Mouse (Mus musculus) megakaryocyte-erythroid progenitor cell, adult 5-6 weeks (primary cell): Measurements from ENCODE around the gene Dmrt2. TPM values are rescaled to one million over a fixed set of nuclear protein-coding genes. Genes with fewer than 3 reads are reported as not detected.

Experiments
- ATAC-seq: replicated peaks from 2 replicates; pipeline ENCODE4 v1.8.0; 2016; ENCODE audit warnings: mild to moderate bottlenecking, inconsistent platforms; ENCODE audit not compliant: severe bottlenecking, poor library complexity, low FRiP score, low TSS enrichment
- total RNA-seq, 2 experiments: library from RNA; stranded (forward) in 1 of 2; stranded (reverse) in 1 of 2; fragments of 200-1000, 215-1000 nt in 1 of 2; fragments of >200 nt in 1 of 2; fragmentation: Nextera tagmentation in 1 of 2; gene quantifications; 2 replicates each; pipeline ENCODE4 v1.2.3; 2014 to 2017

Dmrt2 gene
- not detected in 2 replicates for total RNA-seq (2014; fragmentation: Nextera tagmentation)
- not detected in 2 replicates for total RNA-seq (2017)

GRCm38 (mm10) chr19:25672101-25672950, at the start of gene Dmrt2:
Gene Dmrt2 (plus strand): TSS chr19:25672411.
- ATAC-seq: peak; percentile 86

- peak; percentile 80 for ATAC-seq
Observed at GRCm38 (mm10) chr19:25628490-25628889, 43.7 kb upstream of the Dmrt2 start.

- no peak for ATAC-seq
Observed at GRCm38 (mm10) chr19:25635119-25635518, 37.1 kb upstream of the Dmrt2 start.

GRCm38 (mm10) chr19:25635622-25636244, 36.5 kb upstream of the Dmrt2 start:
- ATAC-seq: 0 out of 2 replicates have a peak, but pooled peaks have one; percentile 26

- no peak for ATAC-seq
Observed at GRCm38 (mm10) chr19:25638766-25639361, 33.3 kb upstream of the Dmrt2 start.

GRCm38 (mm10) chr19:25641786-25642185, 30.4 kb upstream of the Dmrt2 start:
- no peak for ATAC-seq

DNA sequence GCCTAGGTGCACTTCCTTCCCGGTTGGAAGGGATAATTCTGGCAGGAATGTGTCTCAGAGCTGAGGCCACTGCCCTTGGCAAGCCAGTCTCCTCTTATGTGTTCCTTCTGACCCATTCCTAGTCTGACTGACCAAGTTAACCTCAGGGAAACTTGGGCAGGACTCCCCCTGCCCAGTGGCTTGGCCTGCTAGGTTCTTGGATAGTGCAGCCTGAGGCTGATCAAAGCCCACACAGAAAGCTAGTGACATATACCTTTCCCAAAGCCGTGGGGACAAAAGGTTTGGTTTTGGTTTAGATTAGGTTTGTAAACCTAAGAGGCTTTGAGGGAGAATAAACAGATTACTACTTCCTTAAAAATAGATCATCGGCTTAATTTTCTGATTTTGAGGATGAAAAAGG, 25.1 kb upstream of the Dmrt2 start:
- no peak for ATAC-seq

- ATAC-seq: no peak
Observed at GRCm38 (mm10) chr19:25648701-25649100, 23.5 kb upstream of the Dmrt2 start.

DNA sequence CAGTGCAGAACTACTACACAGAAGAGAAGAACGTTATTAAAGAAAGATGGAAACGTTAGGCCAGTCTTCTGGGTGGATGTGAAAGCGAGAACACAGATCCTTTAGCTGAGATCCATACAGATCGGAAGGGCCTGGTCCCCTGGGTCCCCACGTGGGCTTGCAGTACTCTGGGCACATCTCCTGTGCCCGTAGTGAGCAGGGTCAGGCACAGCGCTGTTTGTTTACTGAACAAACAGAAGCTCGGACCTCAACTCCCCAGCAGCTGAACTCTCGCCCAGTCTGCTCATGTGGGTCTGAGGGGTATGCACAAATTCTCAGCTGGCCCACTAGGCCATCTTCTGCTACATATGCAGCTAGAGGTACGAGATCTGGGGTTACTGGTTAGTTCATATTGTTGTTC, 21.7 kb upstream of the Dmrt2 start:
- ATAC-seq: no peak

DNA sequence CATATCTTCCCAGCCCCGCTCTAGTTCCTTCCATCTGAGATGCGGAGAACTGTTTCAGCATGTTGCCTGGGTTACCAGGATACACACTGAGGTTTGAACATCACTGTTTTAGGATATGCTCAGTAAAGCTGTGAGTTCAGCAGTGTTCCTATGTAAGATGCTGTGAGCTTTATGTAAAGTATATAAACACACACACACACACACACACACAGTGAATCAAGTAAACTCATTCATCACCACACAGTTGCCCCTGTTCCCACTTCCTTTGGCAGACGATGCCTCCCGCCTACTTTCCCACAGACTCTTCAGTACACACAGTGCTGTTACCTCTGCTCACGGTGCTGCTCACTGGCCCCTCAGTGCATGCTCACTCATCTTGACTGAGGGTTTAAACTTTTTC, 19.7 kb upstream of the Dmrt2 start:
- ATAC-seq: no peak

DNA sequence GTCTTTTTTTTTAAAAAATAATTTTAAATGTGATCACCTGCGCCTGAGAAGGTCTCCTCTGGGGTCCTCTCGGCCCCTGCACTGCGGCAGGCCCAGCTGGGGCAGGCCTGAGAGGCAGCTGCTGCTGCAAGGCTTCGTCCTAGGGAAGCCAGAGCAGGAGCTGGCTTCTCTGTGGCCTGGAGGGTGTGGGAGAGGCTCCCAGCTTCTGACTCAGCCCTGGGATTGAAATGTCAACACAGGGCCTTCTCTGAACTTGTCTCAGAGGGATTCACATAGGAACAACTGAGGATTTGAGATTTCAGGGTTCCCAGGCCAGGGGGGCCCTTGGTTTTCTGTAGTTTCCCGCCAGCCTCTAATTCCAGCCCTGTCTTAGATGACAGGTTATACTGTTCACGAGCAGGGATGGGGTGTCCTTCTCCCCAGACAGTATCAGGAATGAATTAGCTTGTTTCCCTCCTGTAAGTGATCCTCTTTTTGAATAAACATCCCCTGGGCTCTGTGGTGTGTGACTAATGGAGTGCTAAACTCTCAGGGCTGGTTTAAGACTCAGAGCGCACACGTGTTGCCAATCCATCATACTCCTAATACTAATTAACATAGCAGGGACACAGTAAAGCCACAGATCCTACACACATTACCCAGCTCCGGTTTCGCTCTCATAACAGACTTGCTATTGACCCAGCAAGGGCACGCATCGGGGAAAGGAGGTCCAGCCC, 18.0 kb upstream of the Dmrt2 start:
- ATAC-seq: no peak

DNA sequence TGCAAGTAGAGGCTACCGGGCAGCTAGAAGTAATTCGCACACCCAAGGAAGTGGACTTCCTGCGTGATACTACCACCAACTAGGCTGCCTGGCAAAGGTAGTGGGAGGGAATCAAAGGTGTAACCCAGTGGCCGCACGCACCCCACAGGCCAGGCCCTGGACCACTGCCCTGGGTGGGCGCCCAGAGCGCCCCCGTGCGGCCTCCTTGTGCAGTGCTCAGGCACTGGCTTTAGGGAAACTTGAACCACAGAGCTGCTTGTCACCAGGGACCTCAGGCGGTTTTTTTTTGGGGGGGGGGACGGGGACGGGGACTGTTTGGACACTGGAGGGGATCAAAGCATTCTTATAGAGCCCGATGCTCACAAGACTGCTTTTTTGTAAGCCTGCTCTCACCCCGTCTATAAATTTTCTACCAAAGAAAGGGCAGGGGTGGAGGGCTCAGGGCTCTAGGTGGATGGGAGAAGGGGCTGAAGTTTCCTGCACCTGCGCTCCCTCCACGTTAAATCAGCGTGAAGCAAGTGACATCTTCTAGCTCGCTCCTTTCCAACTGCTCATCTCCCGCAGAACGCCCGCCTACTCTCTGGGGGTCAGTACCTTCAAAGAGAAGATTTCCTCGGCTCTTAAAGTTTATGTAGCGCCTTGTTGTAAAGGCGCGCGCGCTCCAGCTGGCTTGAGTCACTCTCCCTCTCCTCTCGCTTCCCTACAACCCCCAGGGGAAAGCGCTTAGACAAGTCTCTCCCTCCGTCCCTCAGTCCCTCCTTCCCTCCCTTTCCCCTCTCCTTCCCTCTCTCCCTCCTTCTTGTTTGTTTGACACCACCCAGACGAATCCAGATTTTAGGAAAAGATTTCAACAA, 6.5 kb upstream of the Dmrt2 start:
- ATAC-seq: no peak

DNA sequence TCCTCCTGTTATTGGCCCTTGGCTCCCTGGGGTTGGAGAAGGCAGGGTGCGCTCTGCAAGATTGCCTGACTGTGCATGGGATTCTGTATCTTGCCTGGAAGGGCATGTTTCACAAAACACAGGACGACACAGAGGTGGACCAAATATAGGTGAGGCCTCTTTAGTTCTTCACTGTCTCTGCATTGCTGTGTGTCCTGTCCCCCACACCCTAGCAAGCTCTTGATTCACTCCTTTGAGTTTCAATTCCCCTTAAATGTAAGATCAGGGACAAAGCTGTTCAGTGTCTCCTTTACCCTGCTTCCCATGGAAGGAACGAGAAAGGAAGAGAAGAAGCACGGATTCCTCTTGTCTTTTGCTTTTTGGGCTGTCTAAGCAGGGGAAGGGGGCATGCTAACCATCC, 4.4 kb upstream of the Dmrt2 start:
- ATAC-seq: no peak

GRCm38 (mm10) chr19:25669593-25670248, 2.5 kb upstream of the Dmrt2 start:
- no peak for ATAC-seq

DNA sequence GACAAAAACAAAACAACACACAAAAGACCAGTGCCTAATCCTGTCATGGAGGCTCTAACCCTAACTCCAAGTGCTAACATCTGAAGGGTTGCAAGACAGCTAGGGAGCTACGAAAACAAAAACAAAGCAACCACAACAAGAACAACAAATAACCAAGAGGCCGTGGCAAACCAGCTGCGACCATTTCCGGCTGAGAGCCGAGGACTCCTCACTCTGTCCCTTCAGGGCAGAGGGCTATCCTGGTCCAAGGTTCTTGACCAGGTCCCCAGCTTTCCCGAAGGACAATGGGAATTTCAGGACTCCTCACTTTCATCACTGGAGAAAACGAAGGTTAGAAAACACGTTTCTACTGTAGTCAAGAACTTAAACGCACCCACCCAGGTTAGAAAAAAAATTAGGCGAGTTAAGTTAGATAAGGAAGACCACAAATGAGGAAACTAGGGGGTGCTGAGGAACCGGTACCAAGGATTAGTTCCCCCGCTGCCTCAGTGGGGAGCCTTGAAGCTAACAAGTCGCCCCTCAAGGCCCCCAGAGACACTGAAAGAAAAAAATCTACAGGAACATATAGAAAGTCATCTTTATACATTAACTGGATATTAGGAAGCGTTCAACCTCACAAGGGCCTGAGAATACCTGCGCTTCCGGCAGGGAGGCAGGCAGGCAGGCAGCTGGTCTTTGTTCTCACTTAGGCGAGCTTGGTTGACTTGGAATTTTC, 1.5 kb upstream of the Dmrt2 start:
- no peak for ATAC-seq

DNA sequence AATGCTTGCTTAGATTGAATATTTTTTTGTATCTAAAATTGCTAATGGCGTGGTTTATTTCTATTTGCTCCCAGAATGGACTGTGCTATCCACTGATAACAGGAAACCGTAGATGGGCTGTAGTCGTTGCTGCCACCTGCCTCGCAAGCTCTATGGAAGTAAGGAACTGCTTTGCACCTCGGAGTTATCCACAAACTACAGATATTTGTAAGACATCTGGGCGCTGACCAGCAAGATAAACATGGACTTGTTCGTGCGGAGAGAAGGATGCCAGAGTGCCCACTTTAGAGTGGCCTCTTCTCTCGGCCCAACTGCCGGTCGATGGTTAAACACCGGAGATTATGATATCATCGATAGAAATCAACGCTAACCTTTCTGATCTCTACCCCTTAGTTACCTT, 530 bp upstream of the Dmrt2 start:
- ATAC-seq: no peak

- no peak for ATAC-seq
Observed at GRCm38 (mm10) chr19:25673224-25674055, 1.2 kb downstream of the Dmrt2 start.
